Comparison of ENCODE assay signal across 8 mouse cellular contexts in the genomic region with DNA sequence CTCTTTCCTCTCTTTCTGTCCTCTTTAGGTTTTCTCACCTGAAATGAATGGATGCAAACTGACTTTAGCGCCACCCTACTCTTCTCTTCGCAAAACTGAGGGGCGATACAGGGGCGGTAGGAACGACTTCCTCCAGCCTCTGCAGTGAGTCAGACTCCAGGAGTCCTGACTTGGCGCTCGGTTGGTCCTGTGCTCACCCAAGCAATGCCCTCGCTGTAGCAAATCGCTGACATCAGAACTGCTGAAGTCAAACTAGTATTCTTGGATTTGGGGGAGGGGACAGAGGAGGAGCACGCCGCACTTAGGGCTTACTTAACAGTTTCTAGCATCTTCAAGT. TPM values are rescaled to one million over a fixed set of nuclear protein-coding genes. Genes with fewer than 3 reads are reported as not detected.
DNase-seq lines count a peak whose midpoint lies in the region; ATAC-seq lines count a peak whose summit lies in the region.

A gene (minus strand): TSS at position 228 of the 337 bp plus-strand sequence.

- H3K4me3 ChIP-seq in megakaryocyte, embryonic 14.5 days (replicated peaks) = peak within 1 kb of the TSS; percentile 94
- peak within 1 kb of the TSS; percentile 57 for H3K4me3 ChIP-seq in forebrain, embryonic 13.5 days
- peak within 1 kb of the TSS; percentile 62 for H3K4me3 ChIP-seq in midbrain, embryonic 13.5 days (replicated peaks)

- peak within 1 kb of the TSS; percentile 73 for H3K9ac ChIP-seq in forebrain, embryonic 13.5 days
- H3K9ac ChIP-seq in midbrain, embryonic 13.5 days (replicated peaks) = peak within 1 kb of the TSS; percentile 76

- H3K4me1 ChIP-seq in megakaryocyte, embryonic 14.5 days = peaks cover 50% of the 10 kb centered on the region
- peaks cover 37% of the 10 kb centered on the region for H3K4me1 ChIP-seq in forebrain, embryonic 13.5 days
- peaks cover 29% of the 10 kb centered on the region for H3K4me1 ChIP-seq in midbrain, embryonic 13.5 days (replicated peaks)

- peaks cover 2% of the 10 kb centered on the region for H3K36me3 ChIP-seq in megakaryocyte, embryonic 14.5 days (replicated peaks; ENCODE audit: low read length)
- no peaks in the 10 kb centered on the region for H3K36me3 ChIP-seq in forebrain, embryonic 13.5 days (ENCODE audit: poor library complexity, severe bottlenecking)
- no peaks in the 10 kb centered on the region for H3K36me3 ChIP-seq in midbrain, embryonic 13.5 days

- DNase-seq in CD4-positive, CD25-positive, alpha-beta regulatory T cell, adult 2 months (ENCODE audit: low read depth, low spot score) = peak; percentile 37
- DNase-seq in kidney, postnatal 10 days = peak; percentile 60
- DNase-seq in adipocyte (ENCODE audit: low spot score) = no peak

- 0 out of 2 replicates have a peak within 1 kb of the TSS, but pooled peaks have one; percentile 11 for H3K27ac ChIP-seq in forebrain, embryonic 13.5 days
- no peak within 1 kb of the TSS for H3K27ac ChIP-seq in midbrain, embryonic 13.5 days

- peak within 1 kb of the TSS; percentile 82 for H3K4me2 ChIP-seq in forebrain, embryonic 13.5 days
- H3K4me2 ChIP-seq in midbrain, embryonic 13.5 days (replicated peaks) = peak within 1 kb of the TSS; percentile 94

- no peaks in the 10 kb centered on the region for H3K9me3 ChIP-seq in megakaryocyte, embryonic 14.5 days
- no peaks in the 10 kb centered on the region for H3K9me3 ChIP-seq in forebrain, embryonic 13.5 days (replicated peaks)
- no peaks in the 10 kb centered on the region for H3K9me3 ChIP-seq in midbrain, embryonic 13.5 days

- 19% methylated on average over 11 of the region's 11 CpGs for WGBS in forebrain, embryonic 13.5 days
- 12% methylated on average over 11 of the region's 11 CpGs for WGBS in midbrain, embryonic 13.5 days

- ATAC-seq in CD4-positive, CD25-positive, alpha-beta regulatory T cell, adult 4 months = no peak
- no peak for ATAC-seq in megakaryocyte, adult 5-6 weeks (ENCODE audit: poor library complexity, severe bottlenecking)
- no peak for ATAC-seq in forebrain, embryonic 13.5 days
- ATAC-seq in midbrain, embryonic 13.5 days = no peak

- peaks cover 52% of the 10 kb centered on the region for H3K27me3 ChIP-seq in megakaryocyte, embryonic 14.5 days (replicated peaks)
- H3K27me3 ChIP-seq in forebrain, embryonic 13.5 days = peaks cover 28% of the 10 kb centered on the region
- H3K27me3 ChIP-seq in midbrain, embryonic 13.5 days = peaks cover 49% of the 10 kb centered on the region

RNA-seq across cellular contexts. Expression of the gene that starts here (rescaled TPM):
- 1 to 10 TPM; 7.3 to 10.0 TPM for polyA plus RNA-seq in CD4-positive, CD25-positive, alpha-beta regulatory T cell, adult 4 months (2017; shearing (Covaris generic))
- polyA plus RNA-seq in megakaryocyte, embryonic 14.5 days (2012; ENCODE audit: insufficient read depth, low replicate concordance) = 14.5 and 17.1 TPM in 2 replicates
- not detected in 2 replicates for total RNA-seq in megakaryocyte, adult 5-6 weeks (2015)
- total RNA-seq in megakaryocyte, adult 5-6 weeks (2017) = not detected in 2 replicates
- 27.6 and 33.8 TPM in 2 replicates for polyA plus RNA-seq in forebrain, embryonic 13.5 days (2015; fragmentation: Nextera tagmentation; extraction: Ambion mirVana)
- polyA plus RNA-seq in midbrain, embryonic 13.5 days (2015; fragmentation: Nextera tagmentation; extraction: Ambion mirVana) = 8.2 and 9.1 TPM in 2 replicates
